Mouse (Mus musculus): ENCODE measurements around the gene Sesn2.
A peak's percentile ranks its signal among the peaks of the same experiment; 100 is the strongest.
"Not testable (repeated sequence)": the region's sequence is repeated elsewhere in the genome, so short reads cannot be mapped to it uniquely, and the experiment has no call there.

Sesn2 gene

GRCm38 (mm10) chr4:132482104-132482503 is 28.2 kb downstream of the Sesn2 start:
- DNase-seq (ENCODE audit: low read depth), result not testable (repeated sequence)

- DNase-seq (ENCODE audit: low read depth), result no peak
Observed at GRCm38 (mm10) chr4:132477833-132478232, 32.5 kb downstream of the Sesn2 start.

- DNase-seq (ENCODE audit: low read depth), result no peak
Observed at GRCm38 (mm10) chr4:132475895-132476878, 34.1 kb downstream of the Sesn2 start.

GRCm38 (mm10) chr4:132474631-132475030 is 35.7 kb downstream of the Sesn2 start:
- no peak for DNase-seq (ENCODE audit: low read depth)

- DNase-seq (ENCODE audit: low read depth), result no peak
Observed at GRCm38 (mm10) chr4:132473411-132473810, 36.9 kb downstream of the Sesn2 start.

GRCm38 (mm10) chr4:132469873-132470272 is 40.4 kb downstream of the Sesn2 start:
- no peak for DNase-seq (ENCODE audit: low read depth)

- DNase-seq (ENCODE audit: low read depth), result no peak
Observed at GRCm38 (mm10) chr4:132464255-132464613, 46.1 kb downstream of the Sesn2 start.

GRCm38 (mm10) chr4:132463430-132464254 is 46.7 kb downstream of the Sesn2 start, which contains the start of gene Med18:
Gene Med18 (minus strand): TSS chr4:132463921.
- DNase-seq (ENCODE audit: low read depth), result peak; percentile 80

GRCm38 (mm10) chr4:132462836-132463235 is 47.5 kb downstream of the Sesn2 start:
- no peak for DNase-seq (ENCODE audit: low read depth)

GRCm38 (mm10) chr4:132460225-132460624 is 50.1 kb downstream of the Sesn2 start:
- no peak for DNase-seq (ENCODE audit: low read depth)

- no peak for DNase-seq (ENCODE audit: low read depth)
Observed at GRCm38 (mm10) chr4:132455561-132455960, 54.7 kb downstream of the Sesn2 start.

- no peak for DNase-seq (ENCODE audit: low read depth)
Observed at GRCm38 (mm10) chr4:132455146-132455545, 55.2 kb downstream of the Sesn2 start.

GRCm38 (mm10) chr4:132454216-132454615 is 56.1 kb downstream of the Sesn2 start:
- no peak for DNase-seq (ENCODE audit: low read depth)

GRCm38 (mm10) chr4:132449778-132450177 is 60.5 kb downstream of the Sesn2 start:
- no peak for DNase-seq (ENCODE audit: low read depth)

GRCm38 (mm10) chr4:132446105-132446504 is 64.2 kb downstream of the Sesn2 start:
- DNase-seq (ENCODE audit: low read depth), result no peak

GRCm38 (mm10) chr4:132444516-132444915 is 65.8 kb downstream of the Sesn2 start:
- DNase-seq (ENCODE audit: low read depth), result no peak

Data from fibroblast of lung, adult 2 months (primary cell).